Mouse (Mus musculus) midbrain, postnatal 0 days (tissue): ENCODE measurements around the gene Sesn3. TPM values are rescaled to one million over a fixed set of nuclear protein-coding genes. Genes with fewer than 3 reads are reported as not detected.

ENCODE experiments used
- ATAC-seq: fragments of 200-750 bp; cut with Nextera tagmentation; 2 replicates; pipeline ENCODE4 v1.8.0; 2017; ENCODE audit warnings: moderate number of reproducible peaks, mild to moderate bottlenecking, moderate TSS enrichment, moderate library complexity; ENCODE audit not compliant: low FRiP score
- DNase-seq: peaks from one replicate; pipeline ENCODE4 v3.0.0-alpha.2; 2015; ENCODE audit warnings: low spot score
- H3K27ac ChIP-seq: fragments of 300-500 bp; sonication (generic); 2 replicates; pipeline ENCODE4 v1.5.1; 2014; ENCODE audit warnings: low read depth, mild to moderate bottlenecking, low read length, mixed read lengths
- H3K27me3 ChIP-seq: fragments of 300-500 bp; sonication (generic); 2 replicates; pipeline ENCODE4 v1.6.1; 2014; ENCODE audit warnings: low read length, control low read depth, mixed read lengths; ENCODE audit not compliant: insufficient read depth
- H3K36me3 ChIP-seq: fragments of 300-500 bp; sonication (generic); 2 replicates; pipeline ENCODE4 v1.6.1; 2014; ENCODE audit warnings: low read length, control low read depth, mixed read lengths; ENCODE audit not compliant: insufficient read depth
- H3K4me1 ChIP-seq: fragments of 300-500 bp; sonication (generic); 2 replicates; pipeline ENCODE4 v1.6.1; 2014; ENCODE audit warnings: mild to moderate bottlenecking, control low read depth, antibody characterized with exemption, low read length, mixed read lengths; ENCODE audit not compliant: insufficient read depth
- H3K4me2 ChIP-seq: fragments of 300-500 bp; sonication (generic); 2 replicates; pipeline ENCODE4 v1.6.1; 2014; ENCODE audit warnings: low read depth, mild to moderate bottlenecking, low read length, mixed read lengths; ENCODE audit not compliant: poor library complexity, severe bottlenecking
- H3K4me3 ChIP-seq: fragments of 300-500 bp; sonication (generic); 2 replicates; pipeline ENCODE4 v1.5.1; 2014; ENCODE audit warnings: low read depth, mild to moderate bottlenecking, low read length, moderate library complexity
- H3K9ac ChIP-seq: fragments of 300-500 bp; sonication (generic); replicated peaks from 2 replicates; pipeline ENCODE4 v1.6.1; 2014; ENCODE audit warnings: mild to moderate bottlenecking, low read length, moderate library complexity, mixed read lengths; ENCODE audit not compliant: poor library complexity, severe bottlenecking
- H3K9me3 ChIP-seq: fragments of 300-500 bp; sonication (generic); 2 replicates; pipeline ENCODE4 v1.6.1; 2016; ENCODE audit warnings: low read length, control low read depth
- CTCF ChIP-seq: IDR thresholded peaks from 2 replicates; pipeline ENCODE4 v1.5.1; 2016; ENCODE audit warnings: antibody characterized with exemption, mild to moderate bottlenecking
- WGBS: fragments of 180-500 bp; shearing (Covaris S2); extraction: QIAGEN DNeasy Blood & Tissue Kit; methylation state at CpG from one replicate; pipeline ENCODE4 v1.1.7; 2014; 5-methylcytosine and 5-hydroxymethylcytosine counted together
- polyA plus RNA-seq: library from polyadenylated mRNA; unstranded; fragments of >200 nt; fragmentation: Nextera tagmentation; extraction: Ambion mirVana; gene quantifications from 2 replicates; pipeline ENCODE4 v1.2.1, GENCODE M21; 2015
- total RNA-seq: library from RNA; depleted of rRNA; stranded (reverse); fragments of >200 nt; gene quantifications from 2 replicates; pipeline ENCODE4 v1.2.3, GENCODE M21; 2014

Sesn3 gene
- total and polyA plus RNA-seq, 2 experiments from 2014 or later = 22.9 to 59.2 TPM

DNA sequence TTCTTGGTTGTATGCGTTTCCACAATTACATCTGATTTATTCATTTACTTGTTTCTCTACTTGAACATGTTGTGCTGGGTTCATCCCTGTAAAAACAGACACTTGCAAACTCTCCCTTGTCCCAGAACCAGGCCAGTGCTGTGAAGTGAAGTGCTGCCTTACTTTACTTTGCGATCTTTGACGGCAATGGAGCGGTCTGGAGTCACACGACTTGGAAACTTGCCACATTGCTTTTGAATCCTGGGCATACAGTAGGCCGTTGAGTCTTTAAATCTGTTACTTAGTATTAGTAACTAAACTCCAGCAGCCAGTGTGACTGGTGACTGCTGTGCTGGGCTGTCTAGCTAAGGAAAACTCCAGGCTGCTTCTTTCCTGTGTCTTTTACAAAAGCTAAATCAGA is 25.9 kb downstream of the Sesn3 start:
- Histone ChIP-seq H3K9me3 (no peaks in the 10 kb centered on the region), H3K4me2 (no peak overlapping the region), H3K36me3 (no peaks in the 10 kb centered on the region), H3K9ac (no peak overlapping the region), H3K27ac (no peak overlapping the region), H3K4me3 (no peak overlapping the region), H3K4me1 (no peaks in the 10 kb centered on the region), H3K27me3 (no peaks in the 10 kb centered on the region)
- 69% methylated on average over 6 of the region's 6 CpGs for WGBS
- ATAC-seq (no peak), DNase-seq (no peak)
- no peak for TF ChIP-seq CTCF

DNA sequence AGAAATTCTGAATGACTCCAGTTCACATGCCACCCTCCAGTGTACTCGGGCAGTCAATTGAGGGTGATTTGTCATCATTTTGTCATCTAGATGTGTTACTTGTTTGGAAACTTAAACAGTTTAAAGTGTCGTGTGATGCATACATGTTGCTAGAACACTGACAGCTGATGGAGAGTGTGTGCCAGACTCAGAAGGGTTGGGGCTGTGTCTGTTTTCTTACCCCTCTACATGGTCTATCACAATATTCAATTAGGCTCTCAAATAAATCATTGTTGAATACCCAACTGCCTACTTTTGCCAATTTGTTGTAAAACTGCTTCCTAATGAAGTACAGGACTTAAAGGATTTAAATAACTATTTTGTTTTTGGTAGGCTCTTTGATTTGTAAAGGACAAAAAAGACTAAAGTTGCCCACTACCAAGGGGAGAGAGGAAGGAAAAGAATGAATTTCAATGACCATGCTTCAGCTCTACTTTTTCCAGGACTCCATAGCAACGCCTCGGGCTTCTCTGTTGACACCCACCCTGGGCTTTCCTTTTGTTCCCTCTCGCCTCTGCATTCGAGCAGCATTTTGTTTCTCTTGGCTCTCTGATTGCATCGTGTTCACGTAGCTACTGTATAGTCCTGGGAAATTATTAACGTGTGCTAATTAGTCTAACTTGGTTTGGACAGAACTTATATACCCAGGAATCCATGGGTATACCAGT is 29.5 kb downstream of the Sesn3 start:
- no peak for TF ChIP-seq CTCF
- H3K27ac ChIP-seq = no peak overlapping the region
- H3K36me3 ChIP-seq = peaks cover 20% of the 10 kb centered on the region
- DNase-seq (peak; percentile 37), ATAC-seq (no peak)
- H3K27me3 ChIP-seq = no peaks in the 10 kb centered on the region
- 26% methylated on average over 9 of the region's 9 CpGs for WGBS
- no peaks in the 10 kb centered on the region for H3K4me1 ChIP-seq
- no peak overlapping the region for H3K9ac ChIP-seq
- no peak overlapping the region for H3K4me2 ChIP-seq
- no peaks in the 10 kb centered on the region for H3K9me3 ChIP-seq
- no peak overlapping the region for H3K4me3 ChIP-seq

DNA sequence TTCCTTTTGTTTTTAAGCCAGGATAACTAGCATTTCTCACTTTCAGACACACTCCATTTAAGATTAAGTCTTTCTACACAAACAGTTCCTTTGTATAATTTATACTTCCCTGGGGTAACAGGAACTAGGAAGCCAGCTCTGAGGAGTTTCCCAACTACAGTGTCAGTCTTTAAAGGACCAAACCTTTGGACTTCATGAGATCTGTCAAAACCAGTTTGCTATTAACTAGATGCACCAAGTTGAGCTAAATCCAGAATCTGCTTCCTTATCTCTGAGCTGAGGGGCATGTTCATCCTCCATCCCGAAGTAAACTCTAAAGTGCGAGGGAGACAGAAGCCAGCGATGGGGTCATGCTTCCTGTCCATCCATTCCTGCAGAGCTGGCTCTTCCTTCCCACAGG is 32.5 kb downstream of the Sesn3 start:
- DNase-seq (no peak), ATAC-seq (no peak)
- no peaks in the 10 kb centered on the region for H3K4me1 ChIP-seq
- no peaks in the 10 kb centered on the region for H3K27me3 ChIP-seq
- no peak overlapping the region for H3K4me3 ChIP-seq
- no peak overlapping the region for H3K9ac ChIP-seq
- H3K36me3 ChIP-seq = peaks cover 24% of the 10 kb centered on the region
- no peaks in the 10 kb centered on the region for H3K9me3 ChIP-seq
- no peak overlapping the region for H3K27ac ChIP-seq
- no peak overlapping the region for H3K4me2 ChIP-seq
- 97% methylated on average over 3 of the region's 3 CpGs for WGBS
- no peak for TF ChIP-seq CTCF

DNA sequence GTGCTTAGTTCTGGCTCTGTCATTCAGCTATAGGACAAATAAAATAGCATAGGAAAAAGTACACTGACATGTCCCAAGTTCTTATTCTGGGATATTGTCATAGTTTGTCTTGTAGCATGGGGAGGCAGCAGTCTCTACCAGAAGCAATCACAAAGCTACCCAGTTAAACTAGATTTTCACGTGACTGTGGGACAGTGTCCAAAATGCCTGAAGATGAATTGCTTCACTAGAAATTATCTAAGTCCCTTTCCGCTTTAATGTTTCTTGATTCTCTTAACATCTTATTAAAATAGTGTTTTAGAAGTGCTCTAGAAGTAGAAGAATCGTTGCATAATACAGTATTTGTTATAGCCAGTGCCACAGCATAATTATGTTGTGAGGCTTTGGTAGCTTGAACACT is 39.1 kb downstream of the Sesn3 start:
- H3K27ac ChIP-seq = no peak overlapping the region
- no peak overlapping the region for H3K4me2 ChIP-seq
- no peak overlapping the region for H3K4me3 ChIP-seq
- peaks cover 30% of the 10 kb centered on the region for H3K36me3 ChIP-seq
- no peak overlapping the region for H3K9ac ChIP-seq
- ATAC-seq (no peak), DNase-seq (no peak)
- no peaks in the 10 kb centered on the region for H3K27me3 ChIP-seq
- no peaks in the 10 kb centered on the region for H3K9me3 ChIP-seq
- WGBS = 75% methylated on average over 3 of the region's 3 CpGs
- no peaks in the 10 kb centered on the region for H3K4me1 ChIP-seq
- TF ChIP-seq CTCF = no peak

DNA sequence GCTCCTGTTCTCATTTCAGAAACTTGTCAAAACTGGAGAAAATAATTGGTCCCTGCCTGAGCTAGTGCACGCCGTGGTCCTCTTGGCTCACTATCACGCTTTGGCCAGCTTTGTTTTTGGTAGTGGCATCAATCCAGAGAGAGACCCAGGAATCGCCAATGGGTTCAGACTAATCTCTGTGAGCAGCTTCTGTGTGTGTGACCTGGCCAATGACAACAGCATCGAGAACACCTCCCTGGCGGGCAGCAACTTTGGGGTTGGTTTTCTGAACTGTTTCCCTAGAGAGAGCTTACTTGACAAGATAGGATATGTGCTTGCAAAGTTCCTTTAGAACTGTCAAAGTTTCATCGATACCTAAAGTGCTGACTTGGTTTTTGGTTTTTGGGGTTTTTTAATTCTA is 39.6 kb downstream of the Sesn3 start:
- Histone ChIP-seq H3K36me3 (peaks cover 32% of the 10 kb centered on the region), H3K27me3 (no peaks in the 10 kb centered on the region), H3K4me3 (no peak overlapping the region), H3K4me1 (no peaks in the 10 kb centered on the region), H3K27ac (no peak overlapping the region), H3K9ac (no peak overlapping the region), H3K4me2 (no peak overlapping the region), H3K9me3 (no peaks in the 10 kb centered on the region)
- DNase-seq (no peak), ATAC-seq (no peak)
- WGBS = 80% methylated on average over 7 of the region's 7 CpGs
- TF ChIP-seq CTCF = no peak

DNA sequence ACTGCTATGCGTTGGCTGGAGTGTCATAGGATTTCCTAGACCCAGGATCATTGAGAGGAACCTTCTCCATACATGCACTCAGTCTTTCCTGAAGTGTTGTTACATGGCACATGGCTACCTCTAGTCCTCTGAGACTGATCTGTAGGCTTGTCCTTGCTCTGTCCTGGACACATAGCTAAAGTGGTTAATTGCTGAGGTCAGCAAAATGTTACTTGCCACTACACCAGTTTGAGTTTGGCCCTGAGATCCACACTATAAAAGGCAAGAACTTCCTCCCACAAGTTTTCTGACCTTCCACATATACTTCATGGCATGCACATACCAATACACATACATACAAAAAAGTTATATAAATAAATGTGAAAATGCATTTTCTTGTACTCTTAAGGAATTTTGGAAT is 41.8 kb downstream of the Sesn3 start:
- WGBS = 100% methylated on average over 1 of the region's 1 CpGs
- ATAC-seq (no peak), DNase-seq (no peak)
- no peaks in the 10 kb centered on the region for H3K27me3 ChIP-seq
- H3K36me3 ChIP-seq = peaks cover 40% of the 10 kb centered on the region
- no peak overlapping the region for H3K9ac ChIP-seq
- no peak overlapping the region for H3K4me3 ChIP-seq
- no peak overlapping the region for H3K4me2 ChIP-seq
- H3K27ac ChIP-seq = no peak overlapping the region
- H3K4me1 ChIP-seq = no peaks in the 10 kb centered on the region
- TF ChIP-seq CTCF = no peak
- no peaks in the 10 kb centered on the region for H3K9me3 ChIP-seq
